Mouse (Mus musculus) ES-Bruce4 (cell line): ENCODE results near the gene Serinc3. TPM values are rescaled to one million over a fixed set of nuclear protein-coding genes. Genes with fewer than 3 reads are reported as not detected.

Source experiments
- H3K27ac ChIP-seq: 2 replicates; pipeline ENCODE4 v1.5.1; 2012; ENCODE audit warnings: low read length, inconsistent platforms; ENCODE audit not compliant: insufficient read depth
- H3K27me3 ChIP-seq: 2 replicates; pipeline ENCODE4 v1.6.1; 2012; ENCODE audit warnings: mild to moderate bottlenecking, low read length, inconsistent platforms; ENCODE audit not compliant: control insufficient read depth, poor library complexity, insufficient read depth, severe bottlenecking
- H3K36me3 ChIP-seq: 2 replicates; pipeline ENCODE4 v1.6.1; 2012; ENCODE audit warnings: inconsistent platforms, mild to moderate bottlenecking, low read length, moderate library complexity; ENCODE audit not compliant: control insufficient read depth, poor library complexity, insufficient read depth, severe bottlenecking
- H3K4me1 ChIP-seq: one replicate; pipeline ENCODE4 v1.8.1; 2011; ENCODE audit warnings: low read length; ENCODE audit not compliant: control insufficient read depth, insufficient read depth
- H3K4me3 ChIP-seq: 2 replicates; pipeline ENCODE4 v1.5.1; 2011; ENCODE audit warnings: low read depth, mild to moderate bottlenecking, low read length
- H3K9ac ChIP-seq: 2 replicates; pipeline ENCODE4 v1.6.1; 2012; ENCODE audit warnings: low read depth, mild to moderate bottlenecking, inconsistent platforms; ENCODE audit not compliant: poor library complexity, severe bottlenecking
- H3K9me3 ChIP-seq: replicated peaks from 2 replicates; pipeline ENCODE4 v1.6.1; 2012; ENCODE audit warnings: mild to moderate bottlenecking, low read length, inconsistent platforms; ENCODE audit not compliant: control insufficient read depth, poor library complexity, insufficient read depth, severe bottlenecking
- CTCF ChIP-seq: IDR thresholded peaks from one replicate; pipeline ENCODE4 v1.8.1; 2011; ENCODE audit warnings: low read depth, low read length
- EP300 ChIP-seq: IDR thresholded peaks from 2 replicates; pipeline ENCODE4 v1.6.1; 2011; ENCODE audit warnings: low read depth, low read length; ENCODE audit not compliant: insufficient read depth
- POLR2A ChIP-seq: IDR thresholded peaks from one replicate; pipeline ENCODE4 v1.8.1; 2011; ENCODE audit warnings: low read length; ENCODE audit not compliant: insufficient read depth
- polyA plus RNA-seq: library from polyadenylated mRNA; stranded (reverse); fragments of >200 nt; gene quantifications from 2 replicates; pipeline ENCODE4 v1.2.4, GENCODE M21; 2011; ENCODE audit warnings: low read depth; ENCODE audit not compliant: missing spikeins, insufficient read depth, insufficient read length

Serinc3 gene
- polyA plus RNA-seq, 1 experiment, result 146 TPM

DNA sequence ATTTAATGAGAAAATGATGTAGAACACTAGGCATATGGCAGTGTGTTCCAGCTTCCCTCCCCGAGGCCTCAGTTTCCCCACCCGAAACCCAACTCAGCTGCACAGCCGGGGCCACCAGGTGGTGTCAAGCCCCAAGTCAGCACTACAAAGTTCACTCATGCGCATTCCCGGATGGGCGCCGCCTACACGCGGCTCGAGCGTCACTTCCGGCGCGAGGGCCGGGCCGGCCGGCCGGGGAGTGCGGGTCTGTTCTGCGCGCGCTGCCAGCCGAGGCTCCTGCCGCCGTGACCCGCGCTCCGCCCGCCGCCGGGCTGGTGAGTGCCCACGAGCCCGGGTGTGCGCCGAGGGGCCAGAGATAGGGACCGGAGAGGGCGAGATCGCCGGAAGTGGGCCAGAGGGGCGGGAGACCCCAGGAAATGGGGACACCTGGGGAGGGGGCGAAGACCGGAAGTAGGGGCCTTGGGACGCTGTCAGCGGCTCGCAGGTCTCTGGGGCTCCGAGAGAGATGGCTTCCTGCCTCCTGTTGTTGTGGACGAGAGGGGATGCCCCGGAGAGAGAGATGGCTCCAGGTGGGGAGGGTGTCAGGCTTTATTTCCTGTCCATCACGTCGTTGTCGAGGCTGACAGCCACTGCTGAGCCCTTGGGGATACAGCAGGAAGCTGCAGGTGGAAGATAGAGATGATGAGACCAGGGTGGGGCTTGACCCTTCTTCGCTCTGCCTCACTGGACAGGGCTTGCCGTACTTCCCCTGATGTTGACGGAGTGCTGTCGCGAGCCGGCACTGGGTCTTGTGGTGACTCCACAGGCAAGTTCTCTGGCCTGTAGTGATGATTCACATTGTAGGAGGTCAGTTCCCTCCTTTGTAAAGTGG, 42.6 kb downstream of the Serinc3 start, which contains the start of gene Ttpal:
TSS of gene Ttpal (plus strand) at position 214 of the 871 bp plus-strand sequence.
- Histone ChIP-seq H3K9ac (peak within 1 kb of the TSS; percentile 88), H3K4me1 (no peaks in the 10 kb centered on the region), H3K27me3 (no peaks in the 10 kb centered on the region), H3K4me3 (peak within 1 kb of the TSS; percentile 88), H3K36me3 (no peaks in the 10 kb centered on the region), H3K9me3 (no peaks in the 10 kb centered on the region), H3K27ac (no peak within 1 kb of the TSS)
- TF ChIP-seq POLR2A (peak; percentile 61), CTCF (peak; percentile 55), EP300 (no peak)

DNA sequence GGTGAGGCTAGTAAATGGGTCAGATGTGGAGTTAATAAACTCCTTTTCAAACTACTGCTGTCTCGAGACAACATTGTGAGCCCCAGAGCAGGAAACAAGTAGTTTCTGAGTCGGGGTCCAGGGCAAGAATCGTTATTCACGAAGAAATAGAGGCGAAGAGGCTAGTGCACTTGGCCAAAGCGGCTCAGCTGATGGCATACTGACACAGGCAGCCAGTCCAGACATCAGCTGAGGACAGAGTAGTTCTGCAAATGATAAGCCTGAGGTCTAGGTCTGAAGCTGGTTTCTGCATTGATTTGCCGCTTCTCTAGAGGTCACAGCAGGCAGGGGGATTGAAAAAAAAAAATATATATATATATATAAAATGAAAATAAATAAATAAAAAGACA, 43.2 kb downstream of the Serinc3 start:
- TF ChIP-seq POLR2A, result no peak
- TF ChIP-seq EP300, result no peak
- TF ChIP-seq CTCF, result no peak
- Histone ChIP-seq H3K9ac (peak overlapping the region; percentile 88), H3K27ac (no peak overlapping the region)

DNA sequence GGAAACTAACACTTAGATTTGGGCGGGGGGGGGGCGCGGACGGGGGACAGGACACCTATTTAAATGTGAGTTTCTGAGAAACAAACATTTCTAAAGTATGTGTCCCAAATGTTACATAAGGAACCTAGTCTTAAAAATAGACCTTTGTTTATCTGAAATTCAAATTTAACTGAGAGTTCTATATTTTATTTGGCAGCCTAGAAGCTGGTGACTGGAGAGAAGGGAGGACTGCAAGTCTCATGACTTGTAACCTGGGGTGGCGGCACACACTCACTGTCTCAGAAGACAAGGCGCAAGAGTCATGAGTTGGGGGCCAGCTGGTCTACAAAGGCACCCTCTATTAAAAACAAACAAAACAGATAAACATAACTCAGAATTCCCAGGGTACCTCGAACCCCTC, 43.9 kb downstream of the Serinc3 start:
- Histone ChIP-seq H3K36me3 (no peaks in the 10 kb centered on the region), H3K27ac (no peak overlapping the region), H3K4me1 (no peaks in the 10 kb centered on the region), H3K9me3 (no peaks in the 10 kb centered on the region), H3K4me3 (no peak overlapping the region), H3K27me3 (no peaks in the 10 kb centered on the region), H3K9ac (no peak overlapping the region)
- TF ChIP-seq POLR2A, result no peak
- no peak for TF ChIP-seq EP300

More for the DNA sequence above, 43.2 kb downstream of the Serinc3 start:
- Histone ChIP-seq H3K36me3 (no peaks in the 10 kb centered on the region), H3K9me3 (no peaks in the 10 kb centered on the region), H3K27me3 (no peaks in the 10 kb centered on the region), H3K4me1 (no peaks in the 10 kb centered on the region), H3K4me3 (no peak overlapping the region)

DNA sequence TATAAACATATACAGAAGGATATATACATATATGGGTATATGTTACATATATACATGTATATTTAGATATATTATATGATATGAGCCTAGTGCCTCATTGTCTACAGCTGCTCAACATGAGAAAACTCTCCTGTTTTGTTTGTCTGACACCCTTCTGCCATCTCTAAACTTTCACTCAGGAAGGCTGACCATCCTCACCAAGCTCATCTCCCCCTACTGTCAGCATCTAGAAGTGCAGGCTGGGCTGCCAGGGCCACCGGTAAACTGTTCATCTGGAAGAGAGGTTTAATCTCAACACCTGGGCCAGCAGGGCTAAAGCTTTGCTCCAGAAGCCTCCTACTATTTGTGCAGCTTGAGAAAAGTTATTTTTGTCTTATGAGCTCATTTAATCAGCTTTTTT, 45.7 kb downstream of the Serinc3 start:
- Histone ChIP-seq H3K4me1 (peaks cover 1% of the 10 kb centered on the region), H3K27me3 (no peaks in the 10 kb centered on the region), H3K36me3 (no peaks in the 10 kb centered on the region), H3K27ac (no peak overlapping the region), H3K9me3 (no peaks in the 10 kb centered on the region), H3K4me3 (no peak overlapping the region), H3K9ac (no peak overlapping the region)
- TF ChIP-seq POLR2A (no peak), EP300 (no peak), CTCF (peak; percentile 73)

DNA sequence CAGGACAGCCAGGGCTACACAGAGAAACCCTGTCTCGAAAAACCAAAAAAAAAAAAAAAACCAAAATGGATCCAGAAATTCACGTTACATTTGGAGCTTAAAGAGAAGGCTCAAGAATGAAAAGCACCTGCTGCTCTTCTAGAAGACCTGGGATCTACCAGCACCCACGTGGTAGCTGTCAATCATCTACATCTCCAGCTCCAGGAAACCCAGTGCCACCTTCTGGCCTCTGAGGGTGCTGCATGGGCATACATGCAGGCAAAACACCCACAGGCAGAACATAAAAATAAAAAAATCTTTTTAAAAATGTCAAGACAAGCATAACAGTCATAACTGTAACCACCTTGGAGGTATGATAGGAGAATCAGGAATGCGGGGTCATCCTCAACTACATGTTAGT, 47.3 kb downstream of the Serinc3 start:
- no peak overlapping the region for H3K9ac ChIP-seq
- no peak overlapping the region for H3K4me3 ChIP-seq
- no peak overlapping the region for H3K27ac ChIP-seq
- H3K9me3 ChIP-seq, result no peaks in the 10 kb centered on the region
- TF ChIP-seq POLR2A, result no peak
- peak; percentile 44 for TF ChIP-seq CTCF
- no peaks in the 10 kb centered on the region for H3K36me3 ChIP-seq
- H3K4me1 ChIP-seq, result peaks cover 1% of the 10 kb centered on the region
- no peaks in the 10 kb centered on the region for H3K27me3 ChIP-seq

DNA sequence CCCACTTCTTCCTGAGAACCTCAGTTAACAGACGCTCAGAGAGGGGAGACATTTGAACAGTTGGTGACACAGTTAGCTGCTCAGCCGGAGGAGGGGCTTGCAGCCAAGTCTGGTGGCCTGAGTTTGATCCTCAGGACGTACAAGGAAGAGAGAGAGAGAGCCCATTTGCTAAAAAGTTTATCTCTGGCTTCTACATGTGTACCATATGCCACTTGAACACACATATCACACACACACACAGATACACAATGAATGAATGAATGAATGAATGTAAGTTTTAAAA, 48.1 kb downstream of the Serinc3 start:
- H3K36me3 ChIP-seq, result no peaks in the 10 kb centered on the region
- no peaks in the 10 kb centered on the region for H3K9me3 ChIP-seq
- no peaks in the 10 kb centered on the region for H3K27me3 ChIP-seq
- H3K4me3 ChIP-seq, result no peak overlapping the region
- TF ChIP-seq EP300 (no peak), CTCF (no peak), POLR2A (no peak)
- no peak overlapping the region for H3K27ac ChIP-seq
- peaks cover 1% of the 10 kb centered on the region for H3K4me1 ChIP-seq
- H3K9ac ChIP-seq, result no peak overlapping the region
